Mouse (Mus musculus) MN1 (cell line): ENCODE results near the gene Ovca2.

Source experiments
- DNase-seq: peaks from one replicate; pipeline ENCODE4 v3.0.0-alpha.2; 2016; ENCODE audit warnings: low spot score

The Ovca2 gene

GRCm38 (mm10) chr11:75169405-75170080, 9.1 kb downstream of the Ovca2 start, which contains the start of gene Hic1:
Gene Hic1 (minus strand): TSS chr11:75169519.
- no peak for DNase-seq

GRCm38 (mm10) chr11:75168590-75169361, 9.9 kb downstream of the Ovca2 start:
- no peak for DNase-seq

- no peak for DNase-seq
Measured at GRCm38 (mm10) chr11:75167643-75168589, 10.7 kb downstream of the Ovca2 start.

GRCm38 (mm10) chr11:75166861-75167642, 11.6 kb downstream of the Ovca2 start:
- no peak for DNase-seq

- no peak for DNase-seq
Measured at GRCm38 (mm10) chr11:75166193-75166842, 12.3 kb downstream of the Ovca2 start.

- DNase-seq: no peak
Measured at GRCm38 (mm10) chr11:75165441-75166192, 13.0 kb downstream of the Ovca2 start.

GRCm38 (mm10) chr11:75164750-75165149, 13.9 kb downstream of the Ovca2 start:
- no peak for DNase-seq

GRCm38 (mm10) chr11:75164051-75164450, 14.6 kb downstream of the Ovca2 start:
- DNase-seq: no peak

GRCm38 (mm10) chr11:75163379-75163778, 15.3 kb downstream of the Ovca2 start:
- DNase-seq: no peak

- no peak for DNase-seq
Measured at GRCm38 (mm10) chr11:75162591-75163080, 16.0 kb downstream of the Ovca2 start.

GRCm38 (mm10) chr11:75161417-75162008, 17.1 kb downstream of the Ovca2 start:
- no peak for DNase-seq

GRCm38 (mm10) chr11:75160954-75161353, 17.7 kb downstream of the Ovca2 start:
- DNase-seq: no peak

GRCm38 (mm10) chr11:75159564-75159963, 19.1 kb downstream of the Ovca2 start:
- DNase-seq: no peak

- no peak for DNase-seq
Measured at GRCm38 (mm10) chr11:75158432-75158831, 20.2 kb downstream of the Ovca2 start.

GRCm38 (mm10) chr11:75157901-75158300, 20.7 kb downstream of the Ovca2 start:
- no peak for DNase-seq

GRCm38 (mm10) chr11:75157037-75157436, 21.6 kb downstream of the Ovca2 start:
- DNase-seq: no peak

GRCm38 (mm10) chr11:75156416-75156815, 22.2 kb downstream of the Ovca2 start:
- DNase-seq: no peak

- DNase-seq: no peak
Measured at GRCm38 (mm10) chr11:75155985-75156384, 22.6 kb downstream of the Ovca2 start.

- DNase-seq: no peak
Measured at GRCm38 (mm10) chr11:75154053-75154585, 24.5 kb downstream of the Ovca2 start.
